Mouse (Mus musculus) neural tube, embryonic 15.5 days (tissue): ENCODE results near the gene Heatr5b. TPM values are rescaled to one million over a fixed set of nuclear protein-coding genes. Genes with fewer than 3 reads are reported as not detected.

Source experiments
- ATAC-seq: fragments of 200-750 bp; cut with Nextera tagmentation; 2 replicates; pipeline ENCODE4 v1.8.0; 2017; ENCODE audit warnings: mild to moderate bottlenecking, moderate TSS enrichment, moderate library complexity; ENCODE audit not compliant: low FRiP score
- H3K27ac ChIP-seq: fragments of 300-500 bp; sonication (generic); replicated peaks from 2 replicates; pipeline ENCODE4 v1.5.1; 2015; ENCODE audit warnings: mild to moderate bottlenecking, inconsistent platforms
- H3K27me3 ChIP-seq: fragments of 300-500 bp; sonication (generic); replicated peaks from 2 replicates; pipeline ENCODE4 v1.6.1; 2015; ENCODE audit warnings: inconsistent platforms
- H3K36me3 ChIP-seq: fragments of 300-500 bp; sonication (generic); 2 replicates; pipeline ENCODE4 v1.6.1; 2015; ENCODE audit warnings: inconsistent platforms
- H3K4me1 ChIP-seq: fragments of 300-500 bp; sonication (generic); 2 replicates; pipeline ENCODE4 v1.6.1; 2015; ENCODE audit warnings: inconsistent platforms
- H3K4me2 ChIP-seq: fragments of 300-500 bp; sonication (generic); 2 replicates; pipeline ENCODE4 v1.6.1; 2015; ENCODE audit warnings: inconsistent platforms, mild to moderate bottlenecking, moderate library complexity
- H3K4me3 ChIP-seq: fragments of 300-500 bp; sonication (generic); replicated peaks from 2 replicates; pipeline ENCODE4 v1.5.1; 2015; ENCODE audit warnings: mild to moderate bottlenecking, inconsistent platforms
- H3K9ac ChIP-seq: fragments of 300-500 bp; sonication (generic); replicated peaks from 2 replicates; pipeline ENCODE4 v1.6.1; 2015; ENCODE audit warnings: mild to moderate bottlenecking, inconsistent platforms
- H3K9me3 ChIP-seq: fragments of 300-500 bp; sonication (generic); replicated peaks from 2 replicates; pipeline ENCODE4 v1.6.1; 2016; ENCODE audit warnings: inconsistent platforms
- WGBS: fragments of 180-500 bp; shearing (Covaris S2); methylation state at CpG from one replicate; pipeline ENCODE4 v1.1.7; 2015; ENCODE audit warnings: mixed read lengths; 5-methylcytosine and 5-hydroxymethylcytosine counted together
- polyA plus RNA-seq: library from polyadenylated mRNA; unstranded; fragments of >200 nt; fragmentation: Nextera tagmentation; extraction: Ambion mirVana; gene quantifications from 2 replicates; pipeline ENCODE4 v1.2.1, GENCODE M21; 2015

Heatr5b gene
- polyA plus RNA-seq = 17.5 and 17.7 TPM in 2 replicates

DNA sequence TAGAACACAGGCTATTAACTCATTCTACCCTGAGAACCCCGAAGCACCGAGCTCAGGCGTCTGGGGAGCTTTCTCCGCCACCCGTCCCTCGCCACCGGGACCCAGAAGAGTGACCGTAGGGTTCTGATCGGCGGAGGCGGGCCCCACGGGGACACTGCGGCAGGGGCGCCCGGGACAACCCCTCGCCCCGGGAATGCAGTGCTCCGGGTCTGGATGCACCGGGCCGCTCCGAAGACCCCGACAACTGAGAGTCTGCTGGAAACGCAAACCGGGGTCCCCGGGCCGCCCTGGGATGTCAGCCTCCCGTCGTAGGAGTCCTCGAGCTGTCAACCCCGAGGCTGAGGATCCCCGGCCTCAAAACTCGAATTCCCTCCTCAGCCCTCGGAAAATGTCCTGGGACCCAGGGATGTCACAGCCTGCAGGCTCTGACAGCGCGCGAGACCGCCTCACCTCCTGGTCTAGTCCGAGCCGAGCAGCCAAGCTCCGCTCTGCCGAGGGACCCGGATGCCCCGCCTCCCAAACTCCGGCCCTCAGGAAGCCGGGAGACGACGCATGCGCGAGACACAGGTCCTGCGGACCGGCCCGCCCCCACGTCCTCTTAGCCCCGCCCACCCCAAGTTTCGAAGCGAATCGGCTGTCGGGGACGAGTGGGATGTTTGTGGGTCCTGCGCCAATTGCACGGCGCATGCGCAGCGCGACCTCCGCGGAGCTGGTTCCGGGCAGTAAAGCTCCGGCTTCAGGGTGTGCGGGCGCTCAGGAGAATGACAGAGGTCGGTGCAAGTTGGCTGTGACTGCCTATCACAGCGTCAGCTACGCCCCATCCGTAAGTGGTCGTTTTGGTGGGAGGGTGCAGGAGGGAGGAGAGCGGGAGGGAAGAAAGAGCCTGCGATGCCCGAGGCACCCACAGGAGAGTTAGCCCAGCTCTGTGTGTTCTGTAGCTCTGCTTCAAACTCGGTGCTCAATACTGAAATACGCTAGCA, at the start of gene Heatr5b, which contains the start of gene Gpatch11:
TSS of gene Heatr5b (minus strand) at position 509 of the 980 bp plus-strand sequence.
TSS of gene Gpatch11 (plus strand) at position 712 of the 980 bp plus-strand sequence.
- H3K9ac ChIP-seq = peak within 1 kb of the TSS; percentile 67
- H3K9me3 ChIP-seq = no peaks in the 10 kb centered on the region
- peaks cover 29% of the 10 kb centered on the region for H3K36me3 ChIP-seq
- WGBS = under 1% methylated on average over 79 of the region's 81 CpGs
- peak within 1 kb of the TSS; percentile 76 for H3K4me3 ChIP-seq
- peak within 1 kb of the TSS; percentile 88 for H3K27ac ChIP-seq
- peaks cover 26% of the 10 kb centered on the region for H3K4me1 ChIP-seq
- H3K4me2 ChIP-seq = peak within 1 kb of the TSS; percentile 80
- peak; percentile 99 for ATAC-seq
- no peaks in the 10 kb centered on the region for H3K27me3 ChIP-seq

DNA sequence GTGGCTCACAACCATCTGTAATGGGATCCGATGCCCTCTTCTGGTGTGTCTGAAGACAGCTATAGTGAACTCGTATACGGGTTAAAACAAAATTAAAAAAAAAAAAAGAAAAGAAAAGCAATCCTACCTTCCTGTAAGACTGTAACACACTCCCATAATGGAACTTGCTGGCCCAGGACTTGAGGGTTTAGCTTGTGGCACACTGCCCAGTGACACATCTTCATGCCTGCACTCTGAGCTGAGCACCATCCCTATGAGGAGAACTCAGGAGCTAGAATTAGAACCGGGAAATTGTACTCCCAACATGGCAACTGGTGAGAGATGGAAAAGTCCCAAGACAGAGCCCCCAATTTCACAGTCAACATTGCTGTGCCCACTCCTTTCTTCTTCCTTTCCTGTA, 48.1 kb upstream of the Heatr5b start:
- Histone ChIP-seq H3K36me3 (no peaks in the 10 kb centered on the region), H3K4me2 (no peak overlapping the region), H3K9me3 (no peaks in the 10 kb centered on the region), H3K4me3 (no peak overlapping the region), H3K27ac (no peak overlapping the region), H3K4me1 (peaks cover 15% of the 10 kb centered on the region; the same call in 1 of the 2 replicates), H3K27me3 (no peaks in the 10 kb centered on the region), H3K9ac (no peak overlapping the region)
- ATAC-seq = no peak
- 93% methylated on average over 4 of the region's 4 CpGs for WGBS

DNA sequence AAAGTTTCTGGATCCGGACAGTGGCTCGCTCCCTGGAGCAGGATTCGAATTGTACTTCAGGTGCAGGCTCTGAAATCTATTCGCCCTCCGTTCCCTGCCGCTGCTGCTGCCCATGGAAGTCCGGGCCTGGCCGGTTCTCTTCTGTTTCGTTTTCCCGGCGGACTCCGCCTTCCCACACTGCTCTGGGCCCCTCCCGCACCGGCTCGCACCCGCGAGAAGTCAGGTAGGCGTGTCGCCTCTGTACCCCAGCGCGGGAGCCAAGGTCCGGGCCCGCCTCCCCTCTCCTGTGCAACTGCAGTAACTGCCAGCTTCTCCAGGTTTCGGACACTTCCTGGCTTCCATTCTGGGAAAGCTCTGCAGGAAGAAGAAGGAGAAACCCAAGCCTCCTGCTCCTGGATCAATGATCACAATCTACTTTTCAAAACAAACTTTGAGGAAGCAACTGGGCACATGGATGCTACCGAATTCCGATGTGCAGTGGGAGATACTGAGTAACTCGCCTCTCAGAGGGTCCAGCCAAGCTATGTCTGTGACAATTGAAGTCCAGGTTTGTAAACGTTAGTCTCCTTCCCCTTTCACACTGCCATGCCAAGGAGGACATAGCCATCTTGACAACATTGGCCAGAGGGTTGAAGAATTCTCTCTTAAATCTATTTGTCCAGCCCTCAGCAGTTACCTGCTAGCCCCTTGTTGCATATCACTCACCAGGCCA, 47.4 kb upstream of the Heatr5b start, which contains the start of gene Eif2ak2:
TSS of gene Eif2ak2 (minus strand) at position 173 of the 712 bp plus-strand sequence.
- no peaks in the 10 kb centered on the region for H3K9me3 ChIP-seq
- WGBS = 3% methylated on average over 28 of the region's 28 CpGs
- no peaks in the 10 kb centered on the region for H3K36me3 ChIP-seq
- H3K27me3 ChIP-seq = no peaks in the 10 kb centered on the region
- peak; percentile 87 for ATAC-seq
- peak within 1 kb of the TSS; percentile 47 for H3K9ac ChIP-seq
- H3K4me2 ChIP-seq = peak within 1 kb of the TSS; percentile 73
- peak within 1 kb of the TSS; percentile 7 for H3K27ac ChIP-seq
- H3K4me3 ChIP-seq = peak within 1 kb of the TSS; percentile 45
- H3K4me1 ChIP-seq = peaks cover 15% of the 10 kb centered on the region; the same call in 1 of the 2 replicates

DNA sequence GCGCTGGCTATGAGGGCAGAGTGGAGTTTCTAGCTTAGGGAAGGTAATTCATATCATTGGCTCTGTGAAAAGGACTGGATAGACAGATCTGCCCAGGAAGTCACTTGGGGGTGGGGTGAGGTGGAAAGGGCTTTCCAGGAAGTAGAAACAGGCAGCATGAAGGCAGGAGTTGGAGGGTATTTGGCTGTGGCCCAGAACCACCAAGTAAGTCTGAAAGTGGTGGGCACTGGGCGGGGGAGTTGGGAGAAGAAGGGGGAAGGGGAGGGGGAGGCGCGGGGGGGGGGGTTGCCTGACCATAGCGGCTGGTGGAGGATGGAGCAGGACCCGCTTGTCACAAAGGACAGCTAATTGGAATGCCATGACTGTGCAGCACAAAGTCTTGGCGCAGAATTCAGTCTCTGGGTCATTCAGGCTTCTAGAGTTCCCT, 46.7 kb upstream of the Heatr5b start:
- WGBS = 29% methylated on average over 3 of the region's 7 CpGs
- ATAC-seq = peak; percentile 85
- Histone ChIP-seq H3K4me3 (peak overlapping the region; percentile 45), H3K4me1 (peaks cover 15% of the 10 kb centered on the region; the same call in 1 of the 2 replicates), H3K9me3 (no peaks in the 10 kb centered on the region), H3K27me3 (no peaks in the 10 kb centered on the region), H3K9ac (peak overlapping the region; percentile 47; the same call in 1 of the 2 replicates), H3K4me2 (peak overlapping the region; percentile 73), H3K27ac (peak overlapping the region; percentile 7), H3K36me3 (no peaks in the 10 kb centered on the region)

DNA sequence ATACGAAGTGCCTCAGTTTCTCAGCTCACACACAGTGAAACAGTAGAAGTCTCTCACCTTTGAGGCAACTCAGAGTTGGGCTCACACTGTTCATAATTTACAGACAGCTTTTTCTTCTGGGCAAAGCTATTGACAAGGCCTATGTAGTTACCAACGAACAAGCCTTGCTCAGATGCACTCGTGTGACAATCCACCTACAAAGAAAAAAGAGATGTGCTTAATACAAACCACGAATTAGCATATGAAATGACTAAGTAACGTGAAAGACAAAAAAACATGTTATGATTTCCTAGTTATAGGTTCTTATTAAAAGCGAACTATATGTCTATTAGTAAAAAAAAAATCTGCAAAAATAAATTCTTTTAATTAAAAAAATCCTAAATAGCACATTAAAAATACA, 38.7 kb upstream of the Heatr5b start:
- H3K4me2 ChIP-seq = no peak overlapping the region
- no peak overlapping the region for H3K27ac ChIP-seq
- no peaks in the 10 kb centered on the region for H3K9me3 ChIP-seq
- H3K27me3 ChIP-seq = no peaks in the 10 kb centered on the region
- no peaks in the 10 kb centered on the region for H3K4me1 ChIP-seq
- no peak overlapping the region for H3K9ac ChIP-seq
- H3K36me3 ChIP-seq = no peaks in the 10 kb centered on the region
- ATAC-seq = no peak
- 89% methylated on average over 6 of the region's 6 CpGs for WGBS
- H3K4me3 ChIP-seq = no peak overlapping the region

DNA sequence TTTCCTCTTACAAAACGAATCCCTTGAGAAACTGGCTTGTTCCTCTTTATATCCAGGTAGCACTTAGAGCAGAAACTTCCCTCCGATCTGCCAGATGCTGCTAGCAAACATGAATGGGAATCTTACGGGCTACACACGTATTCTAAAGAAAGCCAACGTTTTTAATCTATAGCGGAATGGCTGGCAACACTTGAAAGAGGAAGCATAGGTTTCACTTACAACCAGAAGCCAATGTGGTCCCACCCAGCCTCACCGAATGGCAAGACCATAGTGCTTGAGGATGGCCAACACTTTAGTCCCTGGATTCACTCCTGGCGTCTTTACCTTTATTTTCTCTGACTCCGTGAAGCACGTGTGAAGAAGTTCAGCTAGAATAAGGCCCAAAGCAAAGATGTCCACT, 21.1 kb upstream of the Heatr5b start:
- Histone ChIP-seq H3K27ac (no peak overlapping the region), H3K4me2 (no peak overlapping the region), H3K36me3 (peaks cover 6% of the 10 kb centered on the region), H3K4me1 (no peaks in the 10 kb centered on the region), H3K27me3 (no peaks in the 10 kb centered on the region), H3K9ac (no peak overlapping the region), H3K9me3 (no peaks in the 10 kb centered on the region), H3K4me3 (no peak overlapping the region)
- ATAC-seq = no peak
- 89% methylated on average over 10 of the region's 10 CpGs for WGBS

DNA sequence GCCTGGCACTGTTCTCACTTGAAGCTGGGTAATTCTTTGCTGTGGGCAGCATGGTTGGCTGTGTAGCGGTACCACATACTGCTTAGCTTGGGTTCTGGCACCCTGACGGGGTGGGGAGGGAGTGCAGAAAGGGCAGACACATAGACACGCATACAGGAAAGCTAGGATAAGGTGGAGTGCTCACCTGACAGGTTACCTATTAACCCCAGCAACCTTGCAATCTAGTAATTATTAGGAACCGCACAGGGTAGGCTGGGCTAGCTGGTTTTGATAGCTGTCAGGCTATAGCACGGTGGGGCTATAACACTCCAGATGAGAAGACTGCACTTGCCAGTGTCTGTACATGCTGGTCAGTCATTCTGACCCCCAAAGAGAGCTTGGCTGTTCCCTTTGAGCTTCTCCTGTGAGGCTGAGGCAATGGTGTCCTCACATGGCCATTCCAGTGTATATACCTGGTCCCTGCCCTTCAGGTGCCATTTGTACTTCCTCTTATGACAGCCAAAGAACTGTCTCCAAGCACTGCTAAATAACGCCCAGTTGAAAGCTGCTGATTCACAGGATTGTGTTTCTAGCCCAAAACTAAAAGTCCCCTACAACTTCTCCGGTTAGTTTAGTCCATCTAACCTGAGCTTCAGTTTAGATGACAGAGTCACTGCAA, 7.2 kb upstream of the Heatr5b start:
- Histone ChIP-seq H3K4me2 (no peak overlapping the region), H3K27ac (no peak overlapping the region), H3K9me3 (no peaks in the 10 kb centered on the region), H3K4me3 (no peak overlapping the region), H3K4me1 (no peaks in the 10 kb centered on the region), H3K27me3 (no peaks in the 10 kb centered on the region), H3K36me3 (peaks cover 86% of the 10 kb centered on the region), H3K9ac (no peak overlapping the region)
- 93% methylated on average over 7 of the region's 7 CpGs for WGBS
- ATAC-seq = no peak

DNA sequence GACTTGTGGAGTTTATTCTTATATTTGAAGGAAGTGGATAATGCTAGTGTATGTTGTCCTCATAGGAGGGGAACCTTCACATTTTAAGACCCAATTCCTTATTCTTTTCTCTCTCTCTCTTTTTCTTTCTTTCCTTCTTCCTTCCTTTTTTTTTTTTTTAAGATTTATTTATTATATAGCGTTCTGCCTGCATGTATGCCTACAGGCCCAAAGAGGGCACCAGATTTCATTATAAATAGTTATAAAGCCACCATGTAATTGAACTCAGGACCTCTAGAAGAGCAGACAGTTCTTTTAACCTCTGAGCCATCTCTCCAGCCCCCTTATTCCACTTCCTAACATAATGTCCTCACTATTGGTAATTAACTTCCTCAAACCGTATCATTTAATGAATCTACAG, 892 bp upstream of the Heatr5b start:
- Histone ChIP-seq H3K4me1 (peaks cover 26% of the 10 kb centered on the region), H3K36me3 (peaks cover 27% of the 10 kb centered on the region), H3K27me3 (no peaks in the 10 kb centered on the region), H3K4me3 (peak overlapping the region; percentile 76), H3K9me3 (no peaks in the 10 kb centered on the region), H3K4me2 (peak overlapping the region; percentile 80), H3K9ac (peak overlapping the region; percentile 61), H3K27ac (peak overlapping the region; percentile 88)
- 22% methylated on average over 2 of the region's 2 CpGs for WGBS
- ATAC-seq = no peak

DNA sequence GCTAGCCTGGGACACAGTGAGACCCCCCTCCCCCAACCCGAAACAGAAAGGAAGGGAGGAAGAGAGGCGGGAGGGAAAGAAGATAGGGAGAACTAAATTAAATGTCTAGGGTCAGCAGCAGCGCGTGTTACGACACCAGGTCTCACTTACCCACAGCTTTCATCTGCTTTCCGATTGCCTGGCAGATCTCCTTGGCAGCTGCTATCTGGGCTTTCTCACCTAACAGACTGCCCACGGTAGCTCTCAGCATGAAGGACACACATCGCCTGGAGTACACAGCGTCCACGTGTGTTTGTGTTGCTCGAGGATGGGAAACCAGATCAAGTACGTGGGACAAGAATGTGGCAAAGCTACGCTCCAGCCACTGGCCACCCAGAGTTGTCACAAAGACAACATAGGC, 10.8 kb downstream of the Heatr5b start:
- H3K27ac ChIP-seq = no peak overlapping the region
- 91% methylated on average over 13 of the region's 13 CpGs for WGBS
- H3K9ac ChIP-seq = no peak overlapping the region
- no peaks in the 10 kb centered on the region for H3K4me1 ChIP-seq
- ATAC-seq = no peak
- H3K4me3 ChIP-seq = no peak overlapping the region
- no peak overlapping the region for H3K4me2 ChIP-seq
- H3K27me3 ChIP-seq = no peaks in the 10 kb centered on the region
- H3K36me3 ChIP-seq = peaks cover 73% of the 10 kb centered on the region
- no peaks in the 10 kb centered on the region for H3K9me3 ChIP-seq

DNA sequence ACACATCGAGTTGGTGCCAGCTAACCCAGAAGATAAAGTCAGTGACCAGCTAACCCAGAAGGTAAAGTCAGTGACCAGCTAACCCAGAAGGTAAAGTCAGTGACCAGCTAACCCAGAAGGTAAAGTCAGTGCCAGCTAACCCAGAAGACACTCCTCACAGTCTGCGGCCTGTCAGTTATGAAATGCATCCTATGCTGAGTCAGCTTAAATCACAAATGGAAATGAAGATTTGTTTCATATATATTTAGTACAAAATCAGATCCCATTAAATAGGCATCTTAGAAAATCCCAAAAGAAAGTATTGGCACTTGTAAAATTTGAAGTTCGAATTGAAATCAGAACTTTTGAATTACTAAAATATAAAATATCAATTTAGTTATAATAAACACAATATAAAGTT, 25.6 kb downstream of the Heatr5b start:
- no peaks in the 10 kb centered on the region for H3K9me3 ChIP-seq
- no peak overlapping the region for H3K4me2 ChIP-seq
- H3K9ac ChIP-seq = no peak overlapping the region
- no peak overlapping the region for H3K27ac ChIP-seq
- no peaks in the 10 kb centered on the region for H3K27me3 ChIP-seq
- H3K4me1 ChIP-seq = no peaks in the 10 kb centered on the region
- WGBS = 93% methylated on average over 3 of the region's 3 CpGs
- peaks cover 49% of the 10 kb centered on the region for H3K36me3 ChIP-seq
- no peak for ATAC-seq
- H3K4me3 ChIP-seq = no peak overlapping the region

DNA sequence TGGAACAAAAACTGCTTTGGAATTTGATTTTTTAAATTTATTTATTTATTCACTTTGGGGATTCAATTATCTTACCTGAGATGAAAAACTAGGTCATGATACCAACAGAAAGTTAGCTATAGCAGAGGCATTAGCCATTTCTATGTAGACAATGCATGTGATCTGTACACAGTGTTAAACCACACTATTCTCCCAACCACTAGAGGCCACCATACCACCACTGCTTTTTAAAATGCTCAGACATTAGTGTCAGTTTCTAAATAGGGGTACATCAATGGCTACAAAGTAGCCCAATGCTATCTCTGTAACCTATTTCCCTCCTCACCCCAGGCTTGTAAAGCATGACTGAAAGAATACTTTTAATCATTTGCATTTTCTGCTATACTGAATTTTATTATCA, 26.1 kb downstream of the Heatr5b start:
- no peaks in the 10 kb centered on the region for H3K9me3 ChIP-seq
- H3K4me1 ChIP-seq = no peaks in the 10 kb centered on the region
- no peaks in the 10 kb centered on the region for H3K27me3 ChIP-seq
- peaks cover 48% of the 10 kb centered on the region for H3K36me3 ChIP-seq
- no peak overlapping the region for H3K4me2 ChIP-seq
- no peak for ATAC-seq
- no peak overlapping the region for H3K27ac ChIP-seq
- no peak overlapping the region for H3K4me3 ChIP-seq
- H3K9ac ChIP-seq = no peak overlapping the region
